Mouse (Mus musculus): ENCODE data around the gene Gm26897. TPM values are rescaled to one million over a fixed set of nuclear protein-coding genes. Genes with fewer than 3 reads are reported as not detected.
A peak's percentile ranks its signal among the peaks of the same experiment; 100 is the strongest.

Gene Gm26897
- total RNA-seq (2021) (not detected), polyA plus RNA-seq (2012; rRNA removed) (not detected in 2 replicates)
- long read RNA-seq: 0 reads

DNA sequence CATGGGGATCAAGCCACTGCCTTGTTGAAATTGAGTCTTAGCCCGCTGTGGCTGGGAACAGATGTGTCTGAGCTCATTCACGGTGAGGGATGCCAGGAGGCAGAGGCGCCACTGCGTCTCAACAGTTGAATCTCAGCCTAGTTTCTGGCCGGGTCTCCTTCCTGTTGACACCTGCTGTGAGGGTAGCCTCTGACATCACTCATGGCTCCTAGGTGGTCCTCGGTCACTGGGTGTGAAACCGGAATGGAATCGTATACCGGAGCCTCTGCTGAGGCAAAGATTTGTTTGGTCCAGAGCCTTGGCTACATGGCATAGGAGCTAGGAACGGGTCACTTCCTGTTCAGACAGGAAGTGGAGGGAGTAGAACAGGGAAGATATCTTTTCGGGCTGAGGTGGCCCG, at the start of gene Gm26897:
TSS of gene Gm26897 (plus strand) at position 74 of the 400 bp plus-strand sequence.
- DNase-seq: no peak

DNA sequence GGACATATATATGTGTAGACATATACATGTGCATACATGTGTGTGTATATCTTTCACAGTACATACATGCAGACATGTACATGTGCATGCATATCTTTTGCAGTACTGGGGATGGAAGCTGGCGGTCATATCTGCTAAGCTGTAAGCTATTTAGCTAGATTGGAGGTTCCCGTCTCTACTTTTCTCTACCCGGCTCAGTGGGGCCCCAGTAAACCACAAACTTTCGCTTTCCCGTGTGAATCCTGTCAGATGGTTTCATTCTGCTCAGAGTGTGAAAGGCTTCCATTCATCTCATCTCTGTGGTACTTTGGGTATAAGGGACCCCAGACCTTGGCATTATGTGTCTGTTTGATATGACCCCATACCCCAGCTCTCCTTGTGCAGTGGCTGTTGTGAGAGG, 46.4 kb upstream of the Gm26897 start:
- DNase-seq: no peak

DNA sequence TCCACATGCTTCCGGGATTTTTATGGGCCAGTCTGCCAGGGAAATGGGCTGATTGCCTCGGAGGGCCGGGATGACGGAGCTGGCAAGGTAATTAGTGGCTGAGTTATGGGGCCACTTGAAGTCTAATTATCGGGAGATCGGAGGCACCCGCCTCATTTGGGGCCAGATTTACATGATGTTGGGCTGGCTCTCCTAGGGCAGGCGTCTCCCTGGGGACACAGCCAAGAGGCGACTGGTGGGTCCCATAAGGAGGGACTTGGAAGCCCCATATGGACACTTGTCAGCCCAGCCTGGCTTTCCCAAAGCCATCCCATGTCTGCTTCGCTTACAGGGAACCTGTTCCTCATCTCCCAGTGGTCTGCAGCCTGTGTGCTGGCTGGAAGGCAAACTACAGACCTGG, 45.1 kb upstream of the Gm26897 start:
- DNase-seq: no peak

DNA sequence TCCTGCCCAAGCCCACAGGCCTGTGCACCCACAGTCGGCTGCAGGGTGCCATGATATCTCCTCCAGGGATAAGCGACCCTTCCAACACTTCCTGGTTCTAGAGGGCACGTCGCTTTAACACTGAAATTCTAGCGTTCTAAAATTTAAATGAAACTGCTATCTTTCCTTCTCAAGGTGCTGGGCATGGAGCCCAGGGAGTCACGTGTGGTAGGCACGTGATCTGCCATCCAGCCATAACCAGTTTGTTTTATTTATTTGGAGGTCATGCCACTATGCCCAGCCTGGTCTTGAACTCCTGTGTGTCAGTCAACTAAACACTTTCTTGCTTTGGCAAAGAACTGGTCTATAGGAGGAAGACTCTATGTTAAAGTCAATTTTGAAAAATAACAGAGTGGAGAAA, 35.7 kb upstream of the Gm26897 start:
- peak; percentile 11 for DNase-seq

DNA sequence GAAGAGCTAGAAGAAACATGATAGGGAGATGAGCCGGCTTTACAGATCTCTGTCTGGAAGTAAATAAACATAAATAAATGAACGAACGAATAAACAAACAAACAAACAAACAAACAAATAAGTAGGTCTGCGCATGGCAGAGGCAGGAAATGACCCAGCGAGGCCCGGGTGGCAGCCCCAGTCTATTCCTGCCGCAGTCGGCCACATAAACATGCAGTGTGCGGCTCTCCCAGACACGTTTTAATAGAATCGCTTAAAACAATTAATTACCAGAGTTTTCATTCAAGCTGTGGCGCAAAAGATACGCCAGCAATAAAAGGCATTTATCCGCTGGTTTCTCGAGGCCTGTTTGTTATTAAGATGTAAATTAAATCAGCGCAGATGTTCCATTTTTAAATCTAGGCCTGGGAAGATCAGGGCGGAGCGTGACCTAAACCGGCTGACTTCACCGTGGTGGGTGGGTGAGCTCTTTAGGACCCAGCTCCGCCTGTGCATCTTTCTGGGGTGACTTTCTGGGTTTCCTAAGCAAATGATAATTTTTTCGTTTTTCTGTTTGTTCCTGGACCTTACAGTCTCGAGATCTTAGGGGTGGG, 33.9 kb upstream of the Gm26897 start:
- no peak for DNase-seq

DNA sequence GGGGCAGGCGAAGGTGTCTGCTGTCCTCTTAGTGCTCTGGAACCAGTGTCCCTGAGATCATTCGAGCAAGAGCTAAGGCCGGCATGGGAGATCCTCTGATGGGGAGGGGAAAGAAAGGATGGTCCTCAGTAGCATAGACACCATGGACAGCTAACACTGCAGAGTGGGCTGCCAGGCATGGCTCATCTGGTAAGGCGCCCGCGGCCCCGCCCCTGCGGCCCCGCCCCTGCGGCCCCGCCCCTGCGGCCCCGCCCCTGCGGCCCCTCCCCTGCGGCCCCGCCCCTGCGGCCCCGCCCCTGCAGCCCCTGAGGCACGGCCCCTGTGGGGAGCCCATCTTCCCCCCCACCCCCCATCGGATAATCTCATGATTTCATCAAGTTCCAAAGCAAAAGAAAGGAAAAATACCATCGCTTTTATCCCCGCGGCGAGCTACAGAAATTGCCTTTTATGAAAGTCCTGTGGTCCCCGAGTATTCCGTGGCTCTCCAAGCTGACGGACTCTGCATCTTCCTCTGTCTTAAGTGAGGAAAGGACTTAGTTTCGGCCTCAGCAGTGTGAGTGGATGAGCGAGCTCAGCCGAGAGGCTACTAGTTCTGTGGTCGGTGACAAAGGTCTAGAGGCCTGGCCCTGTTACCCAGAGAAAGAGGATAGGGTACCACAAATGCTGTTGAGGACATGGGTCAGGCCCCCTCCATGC, 31.9 kb upstream of the Gm26897 start:
- no peak for DNase-seq

DNA sequence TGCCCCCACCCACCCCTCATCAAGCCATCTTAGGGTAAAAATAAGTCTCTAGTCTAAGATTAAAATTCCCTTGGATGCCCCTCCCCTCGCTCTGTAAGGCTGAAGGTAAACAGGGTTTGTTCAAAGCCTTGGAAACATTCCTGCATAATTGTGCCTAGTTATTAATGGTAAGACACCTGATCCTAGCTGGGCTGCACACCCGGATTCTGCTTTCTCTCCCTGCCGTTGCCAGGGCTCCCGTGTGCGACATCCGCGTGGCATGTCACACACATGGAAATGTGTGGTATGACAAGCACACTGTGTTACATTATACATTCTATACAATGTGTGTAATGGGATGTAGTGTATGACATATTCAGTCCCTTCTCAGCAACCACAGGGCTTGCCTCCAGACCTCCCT, 30.1 kb upstream of the Gm26897 start:
- DNase-seq: no peak

DNA sequence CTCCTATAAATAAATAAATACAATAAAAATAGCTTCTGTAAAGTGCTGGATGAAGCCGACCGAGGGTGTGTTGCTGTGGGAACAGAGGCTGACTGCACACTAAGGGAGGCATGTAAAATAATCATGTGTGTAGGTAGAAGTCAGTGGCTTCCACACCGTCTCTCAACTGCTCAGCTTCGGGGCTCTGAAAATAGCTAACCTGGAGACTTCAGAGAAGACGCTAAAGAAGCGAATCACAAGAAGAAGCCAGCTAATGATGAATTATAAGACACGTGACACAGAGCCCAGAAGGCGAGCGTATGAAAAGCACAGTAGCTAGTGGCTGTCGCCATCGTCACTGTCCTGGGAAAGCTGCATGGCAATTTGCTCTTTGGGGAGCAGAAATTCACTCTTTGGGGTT, 29.4 kb upstream of the Gm26897 start:
- no peak for DNase-seq

DNA sequence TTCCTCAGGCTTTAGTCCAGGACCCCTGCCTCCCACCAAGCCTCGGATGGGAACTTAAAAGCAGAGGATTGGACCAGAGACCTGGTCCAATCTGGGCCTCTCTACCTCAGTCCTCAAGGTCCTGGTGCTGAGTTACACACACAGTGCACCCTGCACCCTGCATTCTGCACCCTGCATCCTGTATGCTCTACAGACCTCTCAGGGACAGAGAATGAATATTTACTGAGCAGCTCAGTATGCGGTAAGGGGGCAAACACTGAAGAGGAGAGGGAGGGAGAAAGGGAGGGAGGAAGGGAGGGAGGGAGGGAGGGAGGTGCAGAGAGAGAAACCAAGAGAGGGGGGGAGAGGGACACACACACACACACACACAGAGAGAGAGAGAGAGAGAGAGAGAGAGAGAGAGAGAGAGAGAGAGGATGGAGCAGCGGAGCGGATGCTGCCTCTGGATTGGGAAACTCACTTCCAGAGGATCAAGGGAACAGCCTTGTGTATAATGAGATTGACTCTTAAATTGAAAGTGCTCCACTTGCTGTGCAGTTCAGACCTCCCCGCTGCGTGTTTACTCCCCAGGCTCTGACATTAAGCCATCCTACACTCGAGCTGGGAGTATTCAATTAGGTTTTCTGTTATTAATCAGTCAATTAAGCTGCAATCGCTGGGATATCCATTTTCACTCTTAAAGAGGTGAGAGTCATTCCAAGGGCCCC, 24.4 kb upstream of the Gm26897 start:
- no peak for DNase-seq

DNA sequence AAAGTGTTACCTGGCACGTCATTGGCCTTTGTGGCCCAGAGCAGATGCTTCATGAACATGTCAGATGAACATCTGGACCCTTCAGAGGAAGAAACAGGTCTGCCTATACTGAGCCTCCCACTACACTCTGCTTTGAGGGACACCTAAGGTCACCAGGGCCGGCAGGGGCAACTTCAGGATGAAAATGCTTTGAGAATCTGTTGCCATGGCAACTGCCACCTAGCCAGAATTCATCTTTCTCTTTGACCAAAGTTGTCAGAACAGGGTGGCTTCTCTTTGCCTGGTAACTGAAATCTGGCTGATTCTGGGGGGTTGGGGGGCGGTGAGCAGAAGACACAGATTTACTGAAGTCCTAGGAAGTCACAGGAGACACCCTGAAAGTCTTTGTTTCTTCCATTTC, 14.7 kb upstream of the Gm26897 start:
- DNase-seq: no peak

DNA sequence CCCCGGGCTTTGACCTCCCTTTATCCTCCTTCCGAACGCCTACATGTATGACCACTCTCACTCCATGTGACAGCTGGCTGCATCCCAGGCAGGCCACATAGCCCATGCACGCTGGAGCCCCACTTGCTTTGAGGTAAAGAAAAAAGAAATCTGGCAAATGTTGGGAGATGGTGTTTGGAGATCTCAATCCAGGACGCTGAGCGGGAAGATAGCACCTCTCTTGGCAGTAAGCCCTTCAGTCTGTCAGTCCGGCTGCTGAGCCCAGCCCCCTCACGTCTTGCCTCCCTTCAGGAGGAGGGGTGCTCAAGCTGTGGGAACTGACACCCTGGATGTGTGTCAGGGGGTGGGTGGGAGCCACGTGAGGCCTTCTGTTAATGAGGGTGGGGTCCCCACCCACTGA, 13.0 kb upstream of the Gm26897 start:
- DNase-seq: no peak

DNA sequence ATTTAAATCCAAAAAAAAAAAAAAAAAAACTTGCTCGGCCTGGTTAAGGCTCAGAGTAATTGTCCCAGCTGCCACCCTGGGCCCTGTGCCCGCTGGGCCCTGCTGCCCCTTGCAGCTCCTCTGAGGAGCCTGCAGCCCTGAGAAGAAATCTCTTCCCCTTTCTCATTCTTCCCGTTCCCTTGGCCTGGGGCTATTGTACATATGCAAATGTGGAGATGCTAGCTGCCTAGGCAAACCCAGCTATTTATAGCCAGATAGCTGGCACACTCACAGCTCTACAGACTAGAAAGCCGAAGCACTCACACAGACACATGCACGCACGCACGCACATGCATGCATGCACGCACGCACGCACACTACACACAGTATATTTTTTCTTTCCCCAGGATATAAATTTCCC, 9.0 kb upstream of the Gm26897 start:
- no peak for DNase-seq

DNA sequence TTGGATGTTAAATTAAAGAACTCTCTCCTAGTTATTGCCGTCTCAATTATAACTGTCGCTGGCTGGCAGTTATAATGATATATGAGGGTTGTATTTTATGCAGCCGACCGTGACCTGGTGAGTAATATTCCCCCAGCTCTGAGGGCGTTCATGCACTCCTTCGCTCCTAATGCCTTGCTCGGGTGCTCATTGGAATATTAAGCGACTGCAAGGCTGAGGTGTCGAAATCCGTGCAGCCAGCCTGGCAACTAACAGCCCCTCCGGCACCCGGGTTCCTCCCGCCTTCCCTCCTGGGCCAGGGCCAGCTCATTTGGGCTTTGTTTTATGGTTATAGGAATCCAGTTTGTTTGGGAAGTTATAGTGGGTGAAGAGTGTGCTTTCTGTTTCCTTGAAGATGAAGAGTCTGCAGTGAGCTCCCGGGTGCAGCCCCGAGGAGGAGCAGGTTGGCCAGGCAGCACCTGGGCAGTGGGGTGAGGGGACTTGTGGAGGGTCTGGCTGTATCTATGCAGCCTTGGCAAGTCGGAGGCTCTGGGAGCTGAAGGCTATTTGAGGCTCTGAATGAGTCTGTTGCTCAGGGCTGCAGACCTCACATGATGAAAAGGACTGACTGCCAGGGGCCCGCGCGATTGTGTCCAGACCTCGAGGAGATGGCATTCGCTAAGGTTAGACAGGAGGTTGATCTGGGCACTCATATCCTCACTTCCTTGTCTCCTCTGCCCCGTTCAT, 8.4 kb upstream of the Gm26897 start:
- peak; percentile 19 for DNase-seq

DNA sequence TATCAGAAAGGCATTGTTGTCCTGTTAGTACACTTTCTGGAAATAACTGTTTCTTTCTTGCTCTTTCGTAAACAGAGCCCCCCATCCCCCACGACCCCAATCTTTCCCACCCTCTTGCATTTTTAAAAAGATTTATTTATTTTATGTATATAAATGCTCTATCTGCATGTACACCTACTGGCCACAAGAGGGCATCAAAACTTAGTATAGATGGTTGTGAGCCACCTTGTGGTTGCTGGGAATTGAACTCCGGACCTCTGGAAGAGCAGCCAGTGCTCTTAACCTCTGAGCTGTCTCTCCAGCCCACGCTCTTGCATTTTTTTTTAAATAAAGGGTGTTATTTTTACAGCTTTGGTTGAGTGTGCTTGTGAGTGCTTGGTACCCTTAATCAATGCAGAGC, 5.3 kb upstream of the Gm26897 start:
- no peak for DNase-seq

DNA sequence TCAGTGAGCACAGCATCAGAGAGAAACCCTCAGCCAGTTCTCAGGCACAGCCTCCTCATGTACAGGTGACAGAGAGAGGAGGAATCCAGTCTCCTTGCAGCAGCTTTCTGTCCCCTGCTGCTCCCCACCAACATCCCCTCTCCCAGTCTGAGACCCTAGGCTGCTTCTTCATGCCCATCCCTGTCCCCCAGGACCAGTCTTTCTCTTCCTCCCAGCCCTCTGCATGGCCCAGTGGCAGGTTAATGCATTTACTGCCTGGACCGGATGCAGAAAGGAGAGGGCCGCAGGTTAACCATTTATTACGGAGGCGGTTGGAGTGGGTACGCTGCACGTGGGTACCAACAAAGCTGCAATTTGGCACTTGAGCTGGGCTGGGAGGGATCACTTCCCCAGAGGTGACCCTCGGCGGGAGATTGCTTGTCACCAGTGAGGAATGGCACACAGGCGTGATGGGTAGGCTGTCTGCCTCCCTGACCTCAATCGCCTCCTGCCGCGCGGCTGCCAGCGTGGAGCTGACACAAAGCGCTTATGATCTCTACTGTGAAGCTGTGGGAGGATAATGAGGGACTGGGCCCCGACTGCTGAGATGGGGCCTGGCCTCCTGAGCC, 3.1 kb upstream of the Gm26897 start:
- no peak for DNase-seq

DNA sequence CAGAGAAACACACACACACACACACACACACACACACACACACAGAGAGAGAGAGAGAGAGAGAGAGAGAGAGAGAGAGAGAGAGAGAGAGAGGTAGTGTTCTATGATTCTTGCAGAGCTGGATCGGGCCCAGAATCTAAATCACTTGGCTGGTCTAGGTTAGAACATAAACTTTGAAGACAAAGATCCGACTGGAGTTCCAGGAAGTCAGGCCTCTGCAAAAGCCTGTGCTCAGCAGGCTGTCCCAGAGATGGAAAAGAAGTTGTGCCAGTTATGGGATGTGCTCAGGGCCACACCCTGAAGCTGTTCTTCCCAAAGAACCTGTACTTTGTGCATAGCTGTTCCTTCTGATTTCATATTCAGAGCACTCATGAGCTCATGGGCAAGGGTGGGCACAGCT, 1.5 kb upstream of the Gm26897 start:
- DNase-seq: no peak

DNA sequence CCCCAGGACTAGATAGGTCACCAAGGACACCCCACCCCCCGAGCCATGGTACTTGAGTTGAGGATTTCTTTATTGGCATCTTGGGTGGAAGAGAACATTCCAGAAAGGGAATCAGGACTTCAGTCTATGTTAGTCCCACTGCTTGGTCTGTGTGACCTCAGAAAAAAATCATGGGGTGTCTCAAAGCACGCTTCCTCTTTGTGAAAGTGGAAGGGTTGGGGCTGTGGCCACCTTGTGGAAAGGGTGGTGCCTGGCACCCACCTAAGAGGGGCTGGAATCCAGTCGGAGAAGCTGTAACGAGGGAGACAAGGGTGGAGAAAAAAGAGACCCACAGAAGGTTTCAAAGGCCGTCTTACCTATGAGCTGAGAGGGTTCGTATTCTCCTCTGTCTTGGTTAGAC, 5.8 kb downstream of the Gm26897 start:
- no peak for DNase-seq

DNA sequence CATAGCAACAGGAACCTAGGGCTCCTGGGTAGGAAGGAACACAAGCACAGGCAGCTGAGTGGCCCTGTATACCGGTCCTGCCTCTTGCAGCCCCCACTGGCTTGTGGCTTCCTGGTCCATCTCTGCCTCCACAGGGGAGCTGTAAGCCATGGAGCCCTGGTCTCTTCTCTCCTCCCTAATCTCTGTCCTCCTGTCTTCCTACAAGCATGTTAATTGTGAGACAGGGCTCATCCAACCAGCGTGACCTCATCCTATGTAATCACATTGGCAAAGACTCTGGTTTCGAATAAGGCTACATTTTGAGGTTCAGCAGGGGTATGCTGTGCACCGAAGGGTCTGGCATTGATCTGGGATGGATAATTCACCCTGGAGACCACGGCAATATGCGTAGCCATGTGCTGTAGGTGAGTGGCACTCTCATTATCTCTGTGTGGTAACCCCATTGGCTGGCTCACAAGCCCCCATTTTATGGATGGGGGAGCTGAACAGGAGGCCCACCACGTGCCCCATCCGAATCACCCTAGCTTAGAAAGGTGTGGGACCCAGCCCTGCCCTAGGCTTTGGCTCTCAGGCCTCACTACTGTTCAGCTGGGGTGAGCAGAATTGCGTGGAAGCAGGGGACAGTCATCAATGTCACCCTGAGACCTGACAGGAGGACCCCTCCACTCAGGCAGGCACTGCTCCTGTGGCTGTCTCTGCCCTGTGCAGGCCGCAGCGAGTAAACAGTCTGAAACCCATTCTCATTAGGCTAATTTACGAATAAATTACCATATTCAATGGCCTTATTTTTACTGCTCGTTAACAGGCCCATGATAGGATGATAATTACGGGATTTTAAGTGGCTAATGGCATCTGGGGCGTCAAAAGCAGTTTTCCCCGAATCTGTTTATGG, 6.9 kb downstream of the Gm26897 start:
- no peak for DNase-seq

DNA sequence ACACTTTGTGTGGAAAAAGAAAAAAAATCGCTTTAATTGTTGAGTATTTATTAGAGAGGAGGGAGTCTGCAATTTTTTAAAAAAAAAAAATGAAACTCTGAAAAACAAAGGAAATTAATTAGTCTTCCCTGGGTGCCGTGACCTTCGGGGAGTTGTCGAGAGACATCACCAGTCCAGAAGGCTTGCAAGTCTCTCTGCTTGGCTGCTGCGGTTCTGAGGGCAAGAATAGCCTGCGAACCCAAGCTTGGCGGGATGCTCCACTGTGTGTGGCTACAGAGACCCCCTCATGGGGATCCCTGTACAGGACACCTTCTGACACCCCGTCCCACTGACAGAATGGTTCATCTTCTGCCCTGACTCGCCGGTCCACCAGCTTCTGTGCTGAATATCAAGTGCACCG, 7.6 kb downstream of the Gm26897 start:
- no peak for DNase-seq

DNA sequence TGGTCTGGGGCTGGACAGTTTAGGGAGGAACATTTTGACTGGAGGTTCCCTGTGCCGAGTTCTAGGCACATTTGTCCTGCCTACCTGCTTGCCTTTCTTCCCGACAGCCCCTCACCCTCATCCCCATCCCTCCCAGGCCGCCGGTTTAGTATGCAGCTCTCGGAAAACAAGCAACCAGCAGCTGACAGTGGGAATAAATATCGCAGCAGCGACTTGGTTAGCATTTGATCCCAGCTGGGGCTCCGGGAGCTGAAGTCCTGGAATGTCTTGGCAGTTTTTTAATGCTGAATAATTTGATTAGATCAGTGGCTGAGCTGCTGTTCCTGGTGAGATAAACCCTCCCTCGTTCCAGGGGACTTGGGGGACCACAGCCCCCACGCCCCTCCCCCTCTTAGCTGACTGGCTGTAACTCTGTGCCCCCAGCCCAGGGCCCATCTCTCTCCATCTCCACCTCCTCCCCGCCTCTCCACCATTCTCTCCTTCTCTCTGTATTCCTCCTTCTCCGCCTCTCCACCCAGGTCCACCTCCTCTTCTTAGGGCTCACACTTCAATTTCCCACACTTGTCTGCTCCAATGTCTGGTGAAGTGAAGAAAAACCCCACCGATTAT, 8.7 kb downstream of the Gm26897 start:
- DNase-seq: no peak

DNA sequence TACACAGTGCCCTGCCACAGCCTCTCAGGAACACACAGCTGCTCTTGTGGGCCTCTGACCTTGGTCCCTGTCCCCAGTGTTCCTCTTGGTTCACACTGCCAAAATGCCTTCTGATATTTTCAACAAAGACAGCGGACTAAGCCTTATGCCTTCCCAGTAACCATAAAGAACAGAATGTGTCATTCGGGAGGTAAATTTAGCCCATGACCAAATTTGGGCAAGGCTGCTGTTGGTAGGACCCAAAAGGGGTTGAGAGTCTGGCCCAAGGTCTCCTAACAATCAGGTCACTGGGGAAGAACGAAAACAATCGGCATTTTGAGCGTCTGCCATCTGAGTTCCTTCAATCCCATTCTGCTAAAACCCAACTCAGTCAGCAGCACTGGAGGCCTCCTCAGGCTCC, 15.9 kb downstream of the Gm26897 start:
- DNase-seq: no peak

Data from adrenal gland, adult 2 months (tissue).